Mouse (Mus musculus) cerebellum, adult 11 months (tissue): ENCODE measurements around the gene Gm5127.

Experiments used
- DNase-seq: peaks from one replicate; pipeline ENCODE4 v3.0.0; 2022

Gene Gm5127

GRCm38 (mm10) chrX:106582886-106583285, at the start of gene Gm5127:
Gm5127 (plus strand) TSS chrX:106583186.
- DNase-seq: no peak

GRCm38 (mm10) chrX:106536359-106536758, 46.6 kb upstream of the Gm5127 start:
- no peak for DNase-seq

GRCm38 (mm10) chrX:106555457-106555856, 27.5 kb upstream of the Gm5127 start:
- DNase-seq: no peak

GRCm38 (mm10) chrX:106578966-106579365, 4.0 kb upstream of the Gm5127 start:
- no peak for DNase-seq

DNA sequence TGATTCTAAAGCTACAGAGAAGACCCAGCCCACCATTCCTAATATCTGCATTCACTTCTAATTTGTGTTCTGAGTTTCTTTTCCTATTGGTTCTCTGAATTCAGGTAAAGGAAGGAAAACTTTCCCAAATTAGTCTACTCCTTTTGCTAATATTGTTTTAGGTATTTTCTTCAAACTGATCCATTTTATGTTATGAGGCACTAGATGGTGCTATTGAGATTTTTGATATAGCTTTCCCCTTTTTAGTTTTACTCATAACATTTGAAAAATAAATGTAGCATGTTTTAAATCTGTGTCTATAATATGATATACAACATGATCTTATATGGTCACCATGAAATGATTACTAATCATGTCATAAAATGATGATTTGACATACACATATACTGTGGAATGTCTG, 2.6 kb upstream of the Gm5127 start:
- DNase-seq: no peak

DNA sequence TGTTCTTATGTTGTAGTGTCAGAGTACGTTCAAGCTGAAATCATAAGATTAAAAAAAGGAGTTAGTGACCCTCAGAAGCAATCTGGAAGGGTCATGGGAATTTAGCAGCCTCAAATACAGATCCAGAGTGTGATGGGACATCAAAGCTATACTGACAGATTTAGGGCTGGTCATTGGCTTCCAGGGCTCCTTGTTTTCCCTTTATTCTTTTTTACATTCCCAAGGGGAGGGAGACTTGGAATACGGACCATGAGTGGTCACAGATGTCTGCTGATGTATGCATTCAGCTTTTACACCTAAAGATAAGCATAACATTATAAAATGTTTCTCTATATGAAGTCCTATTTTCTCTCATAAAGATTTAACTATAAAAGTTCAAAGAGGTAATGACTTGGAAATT, 789 bp upstream of the Gm5127 start:
- DNase-seq: no peak

- DNase-seq: no peak
These were observed 10.9 kb downstream of the Gm5127 start for GRCm38 (mm10) chrX:106593914-106594313.

GRCm38 (mm10) chrX:106595904-106596303, 12.9 kb downstream of the Gm5127 start:
- no peak for DNase-seq

DNA sequence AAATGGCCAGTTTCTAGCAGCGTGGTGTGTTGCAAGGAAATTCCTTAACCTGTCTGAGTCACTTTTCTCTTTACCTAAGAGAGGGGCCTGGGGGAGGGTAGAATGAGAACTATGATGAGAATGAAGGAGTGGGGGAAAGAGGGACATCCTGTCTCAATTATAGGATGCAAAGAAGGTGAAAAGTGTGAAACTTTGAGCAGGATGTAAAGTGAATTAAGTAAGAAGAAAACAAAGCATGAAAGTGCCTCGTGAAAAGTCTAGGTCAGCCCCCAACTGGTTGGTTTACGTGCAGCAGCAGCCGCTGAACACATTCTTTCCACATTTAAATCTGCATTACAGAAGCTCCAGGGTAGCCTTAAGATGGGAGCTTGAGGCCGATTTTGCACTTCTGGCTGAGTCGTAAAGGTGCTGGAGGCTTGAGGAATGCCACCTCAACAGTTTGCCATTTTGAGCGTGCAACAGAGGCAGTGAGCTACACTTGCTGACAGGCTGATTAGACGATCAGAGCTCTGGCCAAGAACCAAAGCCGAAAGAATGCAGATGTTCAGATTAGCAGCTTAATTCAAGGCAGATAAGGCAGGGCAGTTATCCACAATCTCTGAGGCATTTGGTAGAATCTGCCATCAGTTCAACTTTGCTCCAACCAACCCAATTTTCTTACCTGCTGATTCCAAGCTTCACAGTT, 19.7 kb downstream of the Gm5127 start:
- no peak for DNase-seq

DNA sequence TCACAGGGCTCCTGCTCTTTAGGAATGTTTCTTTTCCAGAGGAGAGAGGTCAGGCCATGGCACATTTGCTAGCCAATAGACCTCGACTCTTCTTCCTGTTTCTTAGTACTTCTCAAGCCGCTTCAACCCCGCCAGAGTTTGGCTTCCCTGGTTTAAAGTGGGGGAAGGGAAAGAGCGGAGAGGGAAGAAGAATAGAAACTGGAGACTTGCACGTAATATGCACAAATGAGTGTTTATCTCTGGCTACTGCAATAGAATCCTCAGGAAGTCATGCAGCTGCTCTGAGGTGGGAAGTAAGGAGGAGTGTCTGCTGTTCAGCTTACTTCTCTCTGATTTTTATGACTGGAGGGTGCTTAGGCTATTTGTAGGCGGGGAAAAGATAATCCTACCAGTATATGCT, 20.4 kb downstream of the Gm5127 start, which contains the start of gene Cysltr1:
Cysltr1 (minus strand) TSS at position 294 of the 400 bp plus-strand sequence.
- DNase-seq: no peak

GRCm38 (mm10) chrX:106622512-106622911, 39.5 kb downstream of the Gm5127 start:
- no peak for DNase-seq

DNA sequence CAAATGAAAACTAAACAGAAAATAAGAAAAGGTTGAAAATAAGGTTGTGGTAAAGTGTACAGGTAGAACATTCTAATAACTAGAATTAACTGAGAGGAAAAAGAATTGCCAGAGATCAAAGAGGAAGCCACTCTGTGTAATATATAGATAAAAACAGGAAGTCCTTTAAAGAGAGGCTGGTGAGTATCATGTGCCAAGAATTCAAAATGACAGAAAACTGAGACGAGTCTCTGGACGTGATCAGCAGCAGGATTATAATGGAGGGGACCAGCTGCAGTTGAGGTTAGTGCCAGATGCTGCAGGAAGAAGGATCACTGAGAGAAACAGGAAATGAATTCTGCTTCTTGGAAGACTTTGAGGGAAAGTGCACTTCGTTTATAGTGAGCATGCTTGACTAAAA, 40.7 kb downstream of the Gm5127 start:
- no peak for DNase-seq

GRCm38 (mm10) chrX:106628514-106628913, 45.5 kb downstream of the Gm5127 start:
- no peak for DNase-seq

GRCm38 (mm10) chrX:106633543-106633942, 50.6 kb downstream of the Gm5127 start:
- DNase-seq: no peak

GRCm38 (mm10) chrX:106634799-106635541, 52.0 kb downstream of the Gm5127 start:
- no peak for DNase-seq

DNA sequence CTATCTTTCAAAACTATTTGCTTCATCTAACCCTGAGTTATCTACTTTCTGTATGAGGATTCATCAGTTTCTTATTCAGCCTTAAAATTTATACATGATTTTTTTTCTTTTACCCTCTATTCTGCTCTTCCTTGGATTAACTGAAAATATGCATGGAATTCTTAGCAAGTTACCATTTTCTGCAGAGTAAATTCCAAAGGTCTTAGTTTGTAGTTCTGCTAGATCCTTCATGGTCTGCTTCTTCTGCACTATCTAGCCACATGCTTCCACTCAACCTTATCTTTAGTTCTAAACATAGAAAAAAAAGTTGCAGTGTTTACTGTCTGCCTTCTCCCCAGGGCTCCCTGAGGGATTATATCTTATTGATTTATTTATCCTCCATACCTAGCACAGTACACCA, 79.1 kb downstream of the Gm5127 start:
- no peak for DNase-seq

DNA sequence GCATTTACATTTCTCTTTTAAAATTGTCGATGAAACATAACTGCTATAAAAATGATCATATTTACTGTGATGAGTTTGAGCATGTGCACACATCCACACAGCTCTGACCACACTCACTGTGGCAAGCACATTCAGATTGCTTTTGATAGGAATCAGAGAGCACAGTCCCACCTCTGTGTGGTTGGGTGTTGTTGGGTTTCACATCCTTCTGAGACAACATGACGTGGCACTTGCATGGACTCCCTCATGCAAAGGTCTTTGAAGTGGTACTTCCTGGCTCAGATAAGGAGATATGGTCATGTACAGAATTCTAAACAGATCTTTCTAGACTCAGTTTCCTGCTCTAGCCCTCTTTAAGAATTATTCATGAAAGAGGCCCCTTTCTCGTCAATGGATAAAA, 121.6 kb downstream of the Gm5127 start:
- DNase-seq: no peak

GRCm38 (mm10) chrX:106717160-106717559, 134.2 kb downstream of the Gm5127 start:
- DNase-seq: no peak

GRCm38 (mm10) chrX:106742241-106742640, 159.3 kb downstream of the Gm5127 start:
- DNase-seq: no peak

DNA sequence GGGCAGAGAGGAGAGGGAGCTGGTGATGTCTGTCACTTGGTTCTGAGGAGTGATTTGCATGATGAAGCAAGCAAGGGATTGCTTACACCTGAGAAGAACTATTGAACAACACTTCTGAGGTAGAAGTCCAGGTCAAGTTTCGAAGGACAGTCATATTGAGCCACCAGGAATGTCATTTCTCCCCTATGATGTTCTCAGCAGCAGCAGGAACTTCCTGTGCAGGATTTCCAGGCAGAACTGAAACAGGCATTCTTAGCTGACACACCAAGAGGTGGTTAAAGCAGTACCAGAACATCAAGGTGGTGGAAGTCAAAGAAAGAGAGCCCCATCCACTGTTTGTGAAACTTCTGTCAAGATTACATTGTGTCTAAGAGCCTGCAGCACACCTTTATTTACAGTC, 172.3 kb downstream of the Gm5127 start:
- no peak for DNase-seq
